Mouse (Mus musculus): ENCODE data around the gene Tceanc2.
"Not testable (repeated sequence)": the region's sequence is repeated elsewhere in the genome, so short reads cannot be mapped to it uniquely, and the experiment has no call there.

Tceanc2 gene

GRCm38 (mm10) chr4:107126389-107126788 lies 52.5 kb downstream of the Tceanc2 start:
- no peak for DNase-seq

GRCm38 (mm10) chr4:107125101-107125500 lies 53.8 kb downstream of the Tceanc2 start:
- peak; percentile 10 for DNase-seq

DNA sequence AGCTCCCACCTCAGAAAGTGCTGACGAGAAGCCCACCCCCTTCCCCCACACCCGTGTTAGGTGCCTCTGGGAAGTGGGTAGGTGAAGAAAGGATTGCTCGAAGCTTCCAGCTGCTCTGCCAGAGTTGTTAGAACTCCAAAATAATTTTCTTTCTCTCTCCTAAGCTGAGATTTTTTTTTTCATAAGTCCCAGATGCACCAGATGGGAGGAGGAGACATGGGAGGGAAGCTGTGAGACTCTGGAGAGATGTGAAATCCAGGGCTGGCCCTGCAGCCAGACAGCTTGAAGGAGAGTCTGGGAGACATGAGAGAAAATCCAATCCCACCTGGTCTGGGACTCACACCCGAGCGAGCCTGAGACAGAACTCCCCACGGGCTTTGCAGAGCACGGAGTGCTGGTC lies 54.5 kb downstream of the Tceanc2 start:
- no peak for DNase-seq

GRCm38 (mm10) chr4:107121165-107121943 lies 57.6 kb downstream of the Tceanc2 start:
- peak; percentile 8 for DNase-seq

GRCm38 (mm10) chr4:107120676-107121075 lies 58.2 kb downstream of the Tceanc2 start:
- no peak for DNase-seq

GRCm38 (mm10) chr4:107119056-107119455 lies 59.9 kb downstream of the Tceanc2 start:
- no peak for DNase-seq

DNA sequence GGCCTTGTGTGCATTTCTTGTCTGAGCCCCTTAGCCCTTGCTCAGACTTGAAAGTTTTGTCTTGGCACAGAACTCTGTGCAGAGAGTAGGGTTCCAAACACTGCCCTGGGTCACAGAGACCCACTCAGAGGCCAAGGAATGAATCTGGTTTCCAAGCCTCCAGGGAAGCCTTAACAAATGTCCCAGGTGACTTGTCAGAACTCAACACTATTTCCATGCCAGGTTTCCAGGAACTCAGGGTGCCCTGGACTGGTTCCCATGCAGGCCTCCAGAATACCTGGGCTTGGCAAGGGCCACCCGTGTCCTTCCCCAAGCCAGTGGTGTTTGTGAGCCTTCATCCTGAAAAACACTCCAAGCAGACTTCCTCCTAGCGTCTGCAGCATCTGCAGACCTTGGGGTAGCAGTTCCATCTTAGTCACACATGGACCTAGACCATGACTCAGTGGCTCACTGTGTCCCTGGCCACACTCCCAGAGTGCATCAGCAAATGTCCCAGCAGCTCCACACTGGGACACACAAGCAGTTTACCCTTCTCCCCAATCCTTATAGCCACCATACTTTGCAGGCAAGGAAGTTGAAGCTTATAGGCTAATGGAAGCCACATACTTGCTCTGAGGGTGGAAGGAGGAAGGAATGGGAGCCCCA lies 61.1 kb downstream of the Tceanc2 start:
- DNase-seq, result no peak

- DNase-seq, result no peak
Measured at GRCm38 (mm10) chr4:107114278-107114677, 64.6 kb downstream of the Tceanc2 start.

DNA sequence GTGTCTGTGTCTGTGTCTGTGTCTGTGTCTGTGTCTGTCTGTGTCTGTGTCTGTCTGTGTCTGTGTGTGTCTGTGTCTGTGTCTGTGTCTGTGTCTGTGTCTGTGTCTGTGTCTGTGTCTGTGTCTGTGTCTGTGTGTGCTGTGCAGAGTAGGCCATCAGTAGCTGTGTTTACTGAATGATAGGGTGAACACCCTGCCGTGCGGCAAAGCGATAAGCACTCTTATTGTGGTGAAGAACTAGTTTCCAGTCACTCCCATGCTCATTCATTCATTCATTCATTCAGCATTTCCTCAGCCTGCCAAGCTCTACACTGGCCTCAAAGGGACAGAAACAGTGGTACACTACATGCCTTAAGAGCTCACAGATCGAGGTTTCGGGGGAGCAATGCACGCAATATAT lies 69.7 kb downstream of the Tceanc2 start:
- not testable (repeated sequence) for DNase-seq

GRCm38 (mm10) chr4:107108291-107108731 lies 70.6 kb downstream of the Tceanc2 start:
- DNase-seq, result no peak

- DNase-seq, result no peak
Measured at GRCm38 (mm10) chr4:107106777-107107176, 72.1 kb downstream of the Tceanc2 start.

- DNase-seq, result no peak
Measured at GRCm38 (mm10) chr4:107102220-107102619, 76.7 kb downstream of the Tceanc2 start.

GRCm38 (mm10) chr4:107098791-107099525 lies 80.0 kb downstream of the Tceanc2 start:
- DNase-seq, result no peak

DNA sequence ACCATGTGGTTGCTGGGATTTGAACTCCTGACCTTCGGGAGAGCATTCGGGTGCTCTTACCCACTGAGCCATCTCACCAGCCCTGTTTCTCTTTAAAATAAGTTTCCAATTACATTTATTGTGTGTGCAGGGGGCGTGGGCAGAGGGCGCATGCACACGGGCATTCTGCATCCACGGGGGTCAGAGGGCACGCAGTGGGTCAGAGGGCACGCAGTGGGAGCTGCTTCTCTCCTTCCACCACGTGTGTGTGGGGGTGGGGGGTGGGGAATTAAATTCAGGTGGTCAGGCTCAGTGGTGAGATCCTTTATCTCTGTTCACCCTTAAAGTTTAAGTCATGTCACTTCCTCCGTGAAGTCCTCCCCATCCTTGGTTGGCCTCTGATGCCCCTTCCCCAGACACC lies 80.5 kb downstream of the Tceanc2 start:
- DNase-seq, result no peak

- no peak for DNase-seq
Measured at GRCm38 (mm10) chr4:107097871-107098270, 81.0 kb downstream of the Tceanc2 start.

DNA sequence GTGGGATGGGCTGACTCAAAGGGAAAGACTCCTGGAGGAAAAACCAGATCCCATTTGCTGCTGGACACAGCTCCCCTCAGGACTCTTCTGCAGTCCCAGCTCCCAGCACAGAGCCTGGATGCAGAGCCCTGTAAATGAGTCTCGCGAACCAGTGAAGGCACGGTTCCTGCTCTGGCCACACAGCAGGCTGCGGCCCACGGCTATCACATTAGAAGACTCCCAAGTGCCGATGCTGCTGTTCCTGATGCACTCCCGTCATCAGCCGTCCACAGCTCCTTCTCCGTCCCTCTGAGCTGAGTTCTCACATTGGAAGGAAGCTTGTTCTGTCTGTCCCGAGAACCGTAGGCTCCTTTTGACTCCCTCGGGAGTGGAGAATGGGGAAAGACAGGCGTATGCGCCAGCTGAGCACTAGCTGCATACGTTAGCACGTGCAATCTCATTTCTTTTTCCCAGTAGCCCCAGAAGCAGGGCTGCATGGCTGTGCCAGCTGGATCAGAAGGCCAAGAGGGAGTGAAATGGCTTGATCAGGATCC lies 82.0 kb downstream of the Tceanc2 start, which contains the start of gene Cdcp2:
TSS of gene Cdcp2 (plus strand) at position 51 of the 533 bp plus-strand sequence.
- no peak for DNase-seq

DNA sequence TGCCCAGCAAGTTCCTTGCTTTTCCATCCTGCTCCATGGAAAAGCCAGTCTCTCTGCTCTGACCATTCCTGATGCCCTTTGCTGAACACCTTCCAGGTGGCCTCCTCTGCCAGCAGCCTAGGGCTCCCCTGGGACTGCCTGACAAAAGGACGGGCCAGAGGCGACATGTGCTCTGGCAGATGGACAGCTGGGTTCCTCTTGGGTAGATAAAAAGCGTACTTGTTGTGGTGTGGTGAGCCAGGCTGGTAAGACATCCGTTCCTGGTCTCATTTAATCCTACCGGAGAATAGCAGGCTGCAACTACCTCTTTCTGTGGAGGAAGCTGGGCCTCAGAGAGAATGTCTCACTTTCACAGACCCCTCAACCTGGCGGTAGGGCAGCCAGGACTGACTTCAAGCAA lies 82.9 kb downstream of the Tceanc2 start:
- DNase-seq, result peak; percentile 13

GRCm38 (mm10) chr4:107094484-107095187 lies 84.3 kb downstream of the Tceanc2 start:
- no peak for DNase-seq

- DNase-seq, result no peak
Measured at GRCm38 (mm10) chr4:107091696-107092095, 87.2 kb downstream of the Tceanc2 start.

DNA sequence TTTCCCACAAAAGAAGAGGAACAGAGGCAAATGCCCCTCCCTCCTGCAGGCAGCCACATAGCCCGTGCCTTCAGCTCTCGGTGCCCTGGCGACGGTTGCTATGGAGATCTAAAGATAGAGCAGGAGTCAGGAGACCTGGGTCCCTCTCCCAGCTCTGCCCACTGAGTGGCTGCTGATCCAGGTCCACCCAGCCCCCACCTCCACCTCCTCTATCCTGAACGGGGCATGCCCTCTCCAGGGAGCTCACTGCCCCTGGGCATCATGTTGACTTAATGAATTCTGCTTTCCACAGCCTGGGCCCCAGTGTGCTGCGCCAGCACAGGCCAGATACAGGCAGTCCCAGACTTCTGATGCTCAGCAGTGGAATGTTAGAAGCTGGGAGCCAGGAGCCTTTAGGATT lies 94.1 kb downstream of the Tceanc2 start:
- no peak for DNase-seq

DNA sequence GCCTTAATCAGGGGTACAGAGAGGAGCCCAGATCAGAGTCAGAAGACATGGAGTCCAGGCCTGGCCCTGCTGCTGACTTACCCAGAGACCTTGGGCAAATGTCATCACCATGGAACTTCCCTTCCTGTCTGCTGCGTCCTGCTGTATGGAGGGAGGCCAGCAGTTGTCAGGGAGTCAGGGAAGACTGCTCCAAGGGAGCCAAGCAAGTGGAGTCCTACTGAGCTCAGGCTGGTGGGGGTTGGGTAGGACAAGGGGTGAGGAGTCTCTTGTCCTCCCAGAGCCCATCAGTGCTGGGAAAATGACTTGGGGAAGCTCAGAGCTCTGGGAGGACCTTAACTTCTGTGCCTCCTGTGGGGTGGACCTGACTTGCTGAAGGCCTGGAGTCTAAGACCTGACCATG lies 94.6 kb downstream of the Tceanc2 start:
- no peak for DNase-seq

Data from cerebellum, adult 11 months (tissue).